Mouse (Mus musculus) myocyte (in vitro differentiated cells): ENCODE data around the gene Cdc7. TPM values are rescaled to one million over a fixed set of nuclear protein-coding genes. Genes with fewer than 3 reads are reported as not detected.
A peak's percentile ranks its signal among the peaks of the same experiment; 100 is the strongest.

Experiments used
- H3K27me3 ChIP-seq: one replicate; pipeline ENCODE4 v1.6.1; 2011; ENCODE audit not compliant: control insufficient read depth, insufficient read depth, insufficient read length
- H3K36me3 ChIP-seq: one replicate; pipeline ENCODE4 v1.6.1; 2011; ENCODE audit not compliant: control insufficient read depth, insufficient read depth
- H3K4me2 ChIP-seq: one replicate; pipeline ENCODE4 v1.6.1; 2011; ENCODE audit warnings: low read depth, control low read depth
- H3K4me3 ChIP-seq: one replicate; pipeline ENCODE4 v1.5.1; 2011; ENCODE audit warnings: mild to moderate bottlenecking, control low read depth, moderate library complexity
- H3K79me2 ChIP-seq: one replicate; pipeline ENCODE4 v1.6.1; 2011; ENCODE audit not compliant: control insufficient read depth, insufficient read depth
- H3ac ChIP-seq: one replicate; pipeline ENCODE4 v1.6.1; 2011; ENCODE audit not compliant: control insufficient read depth, insufficient read length
- CEBPB ChIP-seq: IDR thresholded peaks from 2 replicates; pipeline ENCODE4 v1.6.1; 2011; ENCODE audit warnings: mild to moderate bottlenecking, moderate library complexity; ENCODE audit not compliant: poor library complexity, insufficient read depth, severe bottlenecking
- E2F4 ChIP-seq: IDR thresholded peaks from one replicate; pipeline ENCODE4 v1.6.1; 2011; ENCODE audit warnings: mild to moderate bottlenecking, control low read depth, moderate library complexity; ENCODE audit not compliant: insufficient read depth
- MAX ChIP-seq: IDR thresholded peaks from one replicate; pipeline ENCODE4 v1.6.1; 2011; ENCODE audit warnings: low read depth, mild to moderate bottlenecking, control low read depth
- MYOD1 ChIP-seq, 3 experiments: IDR thresholded peaks; one replicate each; pipeline ENCODE4 v1.6.1; 2011; ENCODE audit warnings: control low read depth in 2 of 3, low read depth in 2 of 3, mild to moderate bottlenecking in 2 of 3, moderate library complexity in 1 of 3; ENCODE audit not compliant: insufficient read length in 2 of 3, control insufficient read depth in 1 of 3
- MYOG ChIP-seq, 3 experiments: IDR thresholded peaks; one replicate each; pipeline ENCODE4 v1.6.1; 2011; ENCODE audit warnings: control low read depth in 2 of 3, low read depth in 2 of 3, mild to moderate bottlenecking in 2 of 3; ENCODE audit not compliant: insufficient read length in 2 of 3, control insufficient read depth in 1 of 3, insufficient read depth in 1 of 3
- POLR2A ChIP-seq: IDR thresholded peaks from one replicate; pipeline ENCODE4 v1.6.1; 2011; ENCODE audit warnings: low read depth, mild to moderate bottlenecking, control low read depth, moderate library complexity; ENCODE audit not compliant: insufficient read length
- POLR2AphosphoS2 ChIP-seq: IDR thresholded peaks from one replicate; pipeline ENCODE4 v1.6.1; 2011; ENCODE audit warnings: low read depth, control low read depth; ENCODE audit not compliant: insufficient read length
- REST ChIP-seq: IDR thresholded peaks from one replicate; pipeline ENCODE4 v1.6.1; 2011; ENCODE audit warnings: mild to moderate bottlenecking, control low read depth, moderate library complexity; ENCODE audit not compliant: insufficient read depth, insufficient read length
- SRF ChIP-seq: IDR thresholded peaks from one replicate; pipeline ENCODE4 v1.6.1; 2011; ENCODE audit warnings: low read depth; ENCODE audit not compliant: control insufficient read depth, insufficient read length
- TCF12 ChIP-seq: IDR thresholded peaks from one replicate; pipeline ENCODE4 v1.6.1; 2011; ENCODE audit warnings: mild to moderate bottlenecking, control low read depth; ENCODE audit not compliant: poor library complexity, insufficient read depth, severe bottlenecking
- TCF3 ChIP-seq: IDR thresholded peaks from one replicate; pipeline ENCODE4 v1.6.1; 2011; ENCODE audit warnings: low read depth, control low read depth; ENCODE audit not compliant: insufficient read length
- USF1 ChIP-seq: IDR thresholded peaks from one replicate; pipeline ENCODE4 v1.6.1; 2011; ENCODE audit warnings: low read depth, mild to moderate bottlenecking, control low read depth, moderate library complexity
- polyA plus RNA-seq: library from polyadenylated mRNA; unstranded; fragments of >200 nt; fragmentation: generic; extraction: Trizol; gene quantifications from one replicate; pipeline ENCODE4 v1.2.1, GENCODE M21; 2012; ENCODE audit warnings: missing spikeins

Cdc7 gene
- polyA plus RNA-seq, 1 experiment, result 1.8 TPM

DNA sequence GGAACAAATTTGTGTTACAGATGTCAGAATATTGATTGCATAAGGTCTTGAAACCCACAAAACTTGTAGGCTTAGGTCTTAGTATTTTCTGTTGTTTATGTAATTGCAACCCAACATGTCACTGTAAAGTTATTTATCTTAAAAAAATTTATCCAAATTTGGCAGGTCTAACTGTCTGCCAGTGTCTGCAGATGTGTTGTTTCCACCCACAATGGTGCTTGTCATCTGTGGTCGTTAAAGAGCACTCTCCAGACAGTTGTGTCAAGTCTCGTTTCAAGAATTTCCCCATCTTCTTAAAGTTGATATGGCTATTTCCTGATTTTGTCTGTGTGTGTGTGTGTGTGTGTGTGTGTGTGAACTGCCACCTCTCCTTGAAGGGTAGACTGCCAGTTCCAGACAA is 21.5 kb downstream of the Cdc7 start:
- Histone ChIP-seq H3K79me2 (no peaks in the 10 kb centered on the region), H3K27me3 (no peaks in the 10 kb centered on the region), H3K4me2 (no peak overlapping the region), H3ac (no peak overlapping the region), H3K4me3 (no peak overlapping the region), H3K36me3 (no peaks in the 10 kb centered on the region)
- no peak for TF ChIP-seq MYOG (IDR thresholded peaks at IDR 0.05; ENCODE audit: control insufficient read depth in 1 of 3, insufficient read depth in 1 of 3, insufficient read length in 2 of 3, low read depth in 2 of 3)
- no peak for TF ChIP-seq SRF
- TF ChIP-seq POLR2AphosphoS2, result no peak

GRCm38 (mm10) chr5:106989181-106989580 is 25.1 kb downstream of the Cdc7 start:
- Histone ChIP-seq H3K4me3 (no peak overlapping the region), H3K27me3 (no peaks in the 10 kb centered on the region), H3K79me2 (no peaks in the 10 kb centered on the region), H3ac (no peak overlapping the region), H3K36me3 (no peaks in the 10 kb centered on the region), H3K4me2 (no peak overlapping the region)
- TF ChIP-seq MYOG (IDR thresholded peaks at IDR 0.05; ENCODE audit: control insufficient read depth in 1 of 3, insufficient read depth in 1 of 3, insufficient read length in 2 of 3, low read depth in 2 of 3) (no peak), CEBPB (no peak), MAX (no peak), POLR2A (no peak), E2F4 (no peak), REST (no peak), SRF (no peak), MYOD1 (IDR thresholded peaks at IDR 0.05; ENCODE audit: control insufficient read depth in 1 of 3, insufficient read length in 2 of 3, low read depth in 2 of 3) (no peak), POLR2AphosphoS2 (no peak), USF1 (no peak), TCF12 (no peak), TCF3 (no peak)

DNA sequence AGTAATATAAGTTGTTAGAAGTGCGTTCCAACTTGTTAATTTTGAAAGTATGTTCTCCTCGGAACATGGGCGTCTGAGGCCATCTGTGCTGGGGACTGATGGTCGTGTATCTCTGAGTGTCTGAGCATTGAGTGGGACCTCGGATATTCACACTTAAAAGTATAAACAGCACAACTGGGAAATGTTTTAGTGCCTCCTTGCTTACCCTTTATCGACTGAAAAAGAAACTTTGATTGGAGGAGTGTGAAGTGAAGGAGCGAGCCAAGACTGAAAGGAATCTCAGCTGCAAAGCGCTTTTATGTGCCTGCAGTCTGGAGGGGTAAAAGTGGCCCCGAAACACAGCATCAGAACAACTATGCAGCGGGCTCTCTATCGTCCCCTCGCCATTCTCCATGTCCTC is 25.7 kb downstream of the Cdc7 start:
- H3K27me3 ChIP-seq, result no peaks in the 10 kb centered on the region
- H3K4me3 ChIP-seq, result no peak overlapping the region
- H3K36me3 ChIP-seq, result no peaks in the 10 kb centered on the region
- TF ChIP-seq USF1 (no peak), MYOG (IDR thresholded peaks at IDR 0.05; ENCODE audit: control insufficient read depth in 1 of 3, insufficient read depth in 1 of 3, insufficient read length in 2 of 3, low read depth in 2 of 3) (no peak), REST (no peak), POLR2AphosphoS2 (no peak), TCF3 (no peak), MYOD1 (IDR thresholded peaks at IDR 0.05; ENCODE audit: control insufficient read depth in 1 of 3, insufficient read length in 2 of 3, low read depth in 2 of 3) (no peak), POLR2A (no peak)
- H3ac ChIP-seq, result no peak overlapping the region
- H3K4me2 ChIP-seq, result no peak overlapping the region
- no peaks in the 10 kb centered on the region for H3K79me2 ChIP-seq

GRCm38 (mm10) chr5:106990639-106991299 is 26.6 kb downstream of the Cdc7 start:
- H3K4me2 ChIP-seq, result no peak overlapping the region
- H3K4me3 ChIP-seq, result no peak overlapping the region
- no peak for TF ChIP-seq TCF12
- TF ChIP-seq E2F4, result no peak
- TF ChIP-seq USF1, result no peak
- no peak for TF ChIP-seq MAX
- TF ChIP-seq POLR2A, result no peak
- no peak for TF ChIP-seq MYOG (IDR thresholded peaks at IDR 0.05; ENCODE audit: control insufficient read depth in 1 of 3, insufficient read depth in 1 of 3, insufficient read length in 2 of 3, low read depth in 2 of 3)
- no peak for TF ChIP-seq CEBPB
- no peak for TF ChIP-seq POLR2AphosphoS2
- TF ChIP-seq MYOD1 (IDR thresholded peaks at IDR 0.05; ENCODE audit: control insufficient read depth in 1 of 3, insufficient read length in 2 of 3, low read depth in 2 of 3), result no peak
- no peak for TF ChIP-seq TCF3
- no peak for TF ChIP-seq REST
- no peak for TF ChIP-seq SRF
- H3ac ChIP-seq, result no peak overlapping the region
- H3K79me2 ChIP-seq, result no peaks in the 10 kb centered on the region
- no peaks in the 10 kb centered on the region for H3K36me3 ChIP-seq
- no peaks in the 10 kb centered on the region for H3K27me3 ChIP-seq

DNA sequence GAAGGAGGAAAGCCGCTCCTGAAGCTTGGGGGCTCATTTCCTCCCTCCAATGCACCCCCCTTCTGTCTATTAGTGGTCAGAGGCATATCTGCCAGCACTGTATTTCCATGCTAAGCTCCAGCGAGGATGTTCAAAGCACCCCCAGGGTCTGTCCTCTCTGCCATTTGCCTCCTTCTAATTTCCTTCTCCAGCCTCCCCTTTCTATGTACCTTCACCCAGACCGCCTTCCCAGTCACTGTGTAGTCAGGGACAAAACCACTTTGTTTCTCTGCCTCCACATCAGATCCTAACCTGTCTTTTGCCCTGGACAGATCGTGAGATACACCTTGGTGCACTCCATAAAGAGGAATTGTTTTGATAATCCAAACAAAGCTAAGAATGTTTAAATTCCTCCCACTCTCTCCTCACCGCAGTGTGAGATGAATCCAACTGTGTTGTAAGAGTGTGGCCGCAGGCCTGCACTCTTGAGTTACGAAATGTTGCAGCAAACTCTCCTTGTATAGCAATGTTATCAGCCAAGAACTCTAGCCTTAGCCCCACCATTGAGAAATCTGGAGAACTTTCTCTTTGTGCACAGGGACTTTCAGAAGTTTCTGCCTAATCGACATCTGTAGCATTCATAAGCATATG is 27.3 kb downstream of the Cdc7 start:
- H3ac ChIP-seq, result no peak overlapping the region
- no peaks in the 10 kb centered on the region for H3K79me2 ChIP-seq
- no peak overlapping the region for H3K4me2 ChIP-seq
- H3K4me3 ChIP-seq, result no peak overlapping the region
- no peaks in the 10 kb centered on the region for H3K36me3 ChIP-seq
- TF ChIP-seq MYOG (IDR thresholded peaks at IDR 0.05; ENCODE audit: control insufficient read depth in 1 of 3, insufficient read depth in 1 of 3, insufficient read length in 2 of 3, low read depth in 2 of 3) (no peak), CEBPB (peak; percentile 50; the same call in 1 of the 2 replicates)
- no peaks in the 10 kb centered on the region for H3K27me3 ChIP-seq
